Mouse (Mus musculus) retina, embryonic 14.5 days (tissue): ENCODE measurements around the gene Mta2.
"Not testable (repeated sequence)": the region's sequence is repeated elsewhere in the genome, so short reads cannot be mapped to it uniquely, and the experiment has no call there.

Source experiments
- DNase-seq: peaks from one replicate; pipeline ENCODE4 v3.0.0-alpha.2; 2015; ENCODE audit warnings: low spot score

Gene Mta2

DNA sequence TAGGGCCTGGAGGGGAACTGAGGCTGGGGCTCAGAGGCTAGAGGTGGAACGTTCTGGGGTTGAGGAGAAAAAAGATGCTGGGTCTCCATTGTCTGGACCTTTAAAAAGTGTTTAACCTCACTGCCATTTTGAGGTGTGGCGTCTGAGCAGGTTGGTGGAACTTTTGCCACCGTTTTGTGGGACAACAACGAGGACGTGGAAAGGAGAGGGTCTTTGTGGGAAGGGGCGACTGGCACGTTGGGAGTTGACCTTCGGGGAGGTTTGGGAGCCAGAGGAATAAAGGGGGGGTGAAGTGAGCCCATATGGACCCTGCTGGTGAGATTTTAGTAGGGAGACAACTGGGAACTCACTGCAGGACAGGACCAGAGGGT, 25.7 kb downstream of the Mta2 start:
- no peak for DNase-seq

DNA sequence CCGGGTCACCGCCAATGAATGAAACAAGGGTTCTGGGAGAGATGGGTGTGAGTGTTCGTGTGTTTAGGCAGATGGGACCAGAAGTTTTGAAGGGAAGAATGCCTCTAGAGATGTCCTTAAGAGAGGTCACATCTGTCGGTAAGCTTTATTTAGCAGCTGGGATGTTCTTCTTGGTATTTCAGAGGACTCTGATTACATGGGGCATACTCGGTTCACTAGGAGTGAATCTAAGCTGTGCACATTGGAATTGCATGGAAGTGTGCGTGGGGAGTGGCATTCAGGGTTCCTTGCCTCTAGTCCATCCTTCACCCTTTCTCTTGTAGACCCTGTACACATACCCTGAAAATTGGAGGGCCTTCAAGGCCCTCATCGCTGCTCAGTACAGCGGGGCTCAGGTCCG, 26.2 kb downstream of the Mta2 start:
- DNase-seq, result no peak

DNA sequence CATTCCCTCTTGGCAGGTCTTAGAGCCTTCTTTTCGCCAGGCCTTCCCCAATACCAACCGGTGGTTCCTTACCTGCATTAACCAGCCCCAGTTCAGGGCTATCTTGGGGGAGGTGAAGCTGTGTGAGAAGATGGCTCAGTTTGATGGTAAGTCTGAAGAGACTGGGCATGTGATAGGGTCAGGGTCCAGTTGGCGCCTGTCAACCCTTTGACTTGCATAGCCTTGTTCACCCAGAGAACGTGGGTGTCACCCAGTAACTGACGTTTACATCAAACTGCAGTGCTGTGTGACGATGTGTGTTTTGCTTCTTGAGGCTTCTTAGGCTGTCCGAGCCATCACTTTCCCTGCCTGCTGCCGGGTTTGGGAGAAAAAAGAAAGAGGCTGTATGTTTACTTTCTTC, 30.8 kb downstream of the Mta2 start:
- DNase-seq, result not testable (repeated sequence)

DNA sequence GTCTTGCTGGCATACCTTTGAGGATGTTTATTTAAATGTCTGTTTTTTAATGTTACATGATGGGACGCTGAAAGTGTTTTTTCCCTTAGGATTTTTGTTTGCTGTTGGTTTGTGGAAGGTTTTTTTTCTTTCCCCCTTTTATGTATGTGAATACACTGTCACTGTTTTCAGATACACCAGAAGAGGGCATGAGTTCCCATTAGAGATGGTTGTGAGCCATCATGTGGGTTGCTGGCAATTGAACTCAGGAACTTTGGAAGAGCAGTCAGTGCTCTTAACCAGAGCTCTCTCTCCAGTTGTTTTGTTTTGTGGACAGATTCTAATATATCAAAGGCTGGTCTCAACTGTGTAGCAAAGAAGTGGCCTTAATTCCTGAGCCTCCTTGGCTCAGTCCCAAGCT, 33.0 kb downstream of the Mta2 start:
- no peak for DNase-seq

DNA sequence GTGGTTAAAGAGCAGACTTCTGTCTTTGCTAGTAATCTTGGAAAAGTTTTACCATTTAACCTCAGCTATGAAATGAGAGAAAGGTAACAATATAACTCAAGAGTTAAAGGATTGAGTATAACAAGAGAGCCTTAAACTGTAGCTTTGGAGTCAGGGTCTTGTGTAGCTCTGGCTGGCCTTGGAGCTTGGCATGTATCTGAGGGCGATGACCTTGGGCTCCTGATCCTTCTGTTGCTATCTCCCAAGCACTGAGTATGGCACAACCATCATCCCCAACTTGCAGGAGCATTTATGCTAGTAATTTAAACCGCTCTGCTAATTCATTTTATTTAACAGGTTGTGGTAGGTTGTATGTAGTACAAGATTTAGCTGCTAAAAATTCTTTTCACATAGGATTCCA, 33.8 kb downstream of the Mta2 start:
- no peak for DNase-seq

DNA sequence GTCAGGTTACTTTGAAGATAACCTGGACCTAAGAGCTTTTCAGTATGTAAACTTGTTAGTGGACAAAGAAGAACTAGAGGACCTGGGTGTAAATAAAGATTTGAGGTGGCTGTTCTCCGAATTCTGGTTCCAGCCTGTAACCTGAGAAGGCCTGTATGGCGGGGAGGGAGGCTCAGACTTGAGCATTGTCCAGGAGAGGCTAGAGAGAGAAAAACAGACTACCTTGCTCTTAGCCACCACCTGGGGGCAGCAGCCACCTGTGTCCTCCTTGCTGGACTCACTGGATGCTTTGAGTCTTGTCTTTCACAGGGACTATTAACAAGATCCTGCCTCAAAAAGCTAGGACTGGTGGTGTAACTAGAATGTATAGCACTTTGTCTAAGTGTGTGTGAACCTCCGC, 34.9 kb downstream of the Mta2 start:
- DNase-seq, result peak; percentile 76

DNA sequence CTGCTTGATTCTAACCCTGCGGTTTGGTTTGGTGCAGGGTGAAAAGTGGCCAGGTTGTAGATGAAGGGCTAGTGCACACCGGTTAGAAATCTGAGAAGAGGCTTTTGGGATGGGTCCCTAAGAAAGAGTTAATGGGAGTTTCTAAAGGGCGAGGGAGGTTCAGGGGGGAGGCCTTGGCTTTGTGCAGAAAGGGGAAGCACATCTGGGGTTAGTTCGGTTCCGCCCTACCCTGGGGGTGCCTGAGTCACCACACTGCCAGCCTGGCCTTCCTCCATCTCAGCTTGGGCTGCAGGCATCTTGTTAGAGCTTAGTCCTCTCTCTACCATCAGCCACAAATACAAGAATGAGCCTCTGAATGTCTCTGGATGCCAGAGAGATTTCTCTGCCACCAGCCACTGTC, 39.1 kb downstream of the Mta2 start:
- no peak for DNase-seq

DNA sequence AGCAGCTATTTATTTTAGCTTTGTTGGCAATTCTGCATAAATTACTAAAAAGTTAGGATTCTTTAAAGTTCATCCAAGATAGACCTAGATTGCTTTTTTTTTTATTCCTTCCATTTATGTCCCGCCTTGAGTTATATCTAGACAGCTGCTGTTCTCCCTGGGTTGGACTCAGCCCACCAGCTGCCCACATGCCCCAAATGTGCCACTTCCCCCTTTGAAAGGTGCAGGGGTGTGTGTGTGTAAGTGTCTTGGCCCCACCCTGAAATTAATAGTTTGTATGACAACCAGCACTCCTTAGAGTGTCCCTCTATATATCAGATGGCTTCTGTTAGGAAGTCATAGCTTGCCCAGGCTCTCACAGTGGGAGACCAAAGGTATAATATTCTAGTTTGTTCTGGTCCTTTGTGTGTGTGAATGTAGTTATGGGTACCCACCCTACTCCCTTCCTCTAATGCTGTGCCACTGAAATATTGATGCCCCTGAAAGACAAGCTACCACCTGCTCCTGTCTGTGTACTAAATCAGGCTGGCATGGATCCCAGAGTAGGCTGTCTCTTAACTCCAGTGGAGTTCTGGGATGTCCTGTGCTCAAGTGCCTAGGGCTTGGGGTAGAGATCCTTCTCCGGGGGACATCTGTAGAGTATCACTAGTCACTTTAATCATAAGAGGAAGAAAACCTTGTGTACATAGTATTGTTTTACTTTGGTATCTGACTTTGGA, 39.9 kb downstream of the Mta2 start:
- no peak for DNase-seq

DNA sequence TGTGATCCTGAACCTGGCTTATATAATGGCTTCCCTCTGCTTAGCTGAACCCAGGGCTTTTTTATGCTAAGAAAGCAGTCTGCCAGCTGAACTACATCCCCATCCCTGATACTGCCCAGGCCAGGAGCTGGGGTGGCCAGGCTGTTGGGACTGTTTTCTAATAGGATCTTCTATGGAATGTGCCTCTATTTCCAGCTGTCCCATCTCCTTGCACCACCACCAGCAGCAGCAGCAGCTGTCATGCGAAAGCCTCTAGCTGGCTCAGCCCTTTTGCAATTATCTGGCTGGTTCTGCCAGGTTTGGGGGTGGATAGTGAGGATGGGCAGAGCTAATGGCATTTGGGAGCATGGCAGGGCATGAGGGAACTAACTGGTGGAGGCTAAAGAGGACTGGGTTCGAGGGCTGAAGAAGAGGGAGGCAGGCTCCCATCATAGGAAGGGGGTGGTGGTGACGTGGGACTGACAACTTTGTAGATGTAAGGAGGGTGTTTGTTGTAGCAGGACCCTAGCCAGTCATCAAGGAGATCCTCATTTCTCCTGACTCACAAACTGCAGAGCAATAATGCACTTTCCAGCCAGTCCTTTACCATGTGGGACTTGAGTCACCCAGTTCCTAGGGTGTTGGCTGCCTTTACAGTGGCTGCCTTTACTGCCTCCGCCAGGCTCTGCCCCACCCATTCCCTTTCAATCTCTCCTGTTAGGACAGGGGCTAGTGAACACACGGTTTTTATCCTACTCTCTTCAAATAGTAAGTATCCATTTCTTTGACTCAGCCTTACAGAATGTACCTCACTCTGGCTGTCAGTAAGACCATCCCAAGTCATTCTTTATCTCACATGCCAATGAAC, 40.9 kb downstream of the Mta2 start:
- DNase-seq, result no peak

DNA sequence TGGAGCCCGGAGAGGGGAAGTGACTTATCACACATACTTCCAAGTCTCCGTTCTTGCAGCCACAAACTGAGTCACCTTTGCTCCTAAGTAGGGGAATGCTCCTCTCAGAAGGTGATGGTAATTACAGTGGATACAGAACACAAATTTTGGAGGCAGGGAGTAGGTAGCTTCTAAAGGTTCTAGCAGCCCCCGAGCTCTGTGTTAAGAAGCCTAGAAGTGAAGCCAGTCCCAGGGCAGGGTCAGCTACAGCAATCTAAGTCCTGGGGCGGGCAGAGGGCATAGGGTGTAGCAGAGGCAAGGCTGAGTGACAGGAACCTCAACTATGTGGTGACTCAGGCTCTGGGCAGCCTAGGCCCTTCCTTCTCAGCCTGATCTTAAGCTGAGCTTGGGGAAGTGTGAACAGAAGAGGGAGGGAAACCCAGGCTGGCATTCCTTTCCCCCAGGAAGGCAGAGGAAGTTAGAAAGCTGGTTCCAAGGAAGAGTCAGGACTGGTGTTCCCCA, 41.5 kb downstream of the Mta2 start:
- no peak for DNase-seq

DNA sequence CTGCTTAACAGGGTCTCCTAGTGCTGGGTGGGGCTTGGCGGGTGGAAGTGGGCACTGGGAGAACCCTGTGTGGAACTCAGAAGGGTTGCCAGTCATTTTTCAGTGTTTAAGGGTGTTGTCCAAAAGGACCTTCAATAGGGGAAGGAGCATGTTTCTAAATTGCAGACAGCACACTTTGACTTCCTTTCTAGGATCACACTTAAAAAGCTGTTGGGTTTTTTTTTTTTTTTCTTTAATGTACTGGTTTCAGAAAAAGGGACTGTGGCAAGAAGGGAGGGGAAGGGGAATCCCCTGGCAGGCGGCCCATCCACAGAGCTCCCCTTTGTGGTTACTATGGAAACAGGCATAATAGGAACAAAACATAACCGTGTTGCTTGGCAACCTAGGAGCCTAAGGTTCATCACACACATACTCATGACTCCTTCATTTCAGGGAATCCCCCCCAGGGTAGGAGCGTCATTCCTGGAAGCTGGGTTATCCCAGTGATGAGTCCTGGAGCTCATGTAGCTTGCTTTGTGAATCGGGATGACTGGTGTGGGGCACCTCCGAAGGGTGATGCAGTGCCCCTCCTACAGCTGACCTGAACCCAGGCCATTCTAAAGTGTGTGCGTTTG, 42.7 kb downstream of the Mta2 start:
- DNase-seq, result peak; percentile 81

DNA sequence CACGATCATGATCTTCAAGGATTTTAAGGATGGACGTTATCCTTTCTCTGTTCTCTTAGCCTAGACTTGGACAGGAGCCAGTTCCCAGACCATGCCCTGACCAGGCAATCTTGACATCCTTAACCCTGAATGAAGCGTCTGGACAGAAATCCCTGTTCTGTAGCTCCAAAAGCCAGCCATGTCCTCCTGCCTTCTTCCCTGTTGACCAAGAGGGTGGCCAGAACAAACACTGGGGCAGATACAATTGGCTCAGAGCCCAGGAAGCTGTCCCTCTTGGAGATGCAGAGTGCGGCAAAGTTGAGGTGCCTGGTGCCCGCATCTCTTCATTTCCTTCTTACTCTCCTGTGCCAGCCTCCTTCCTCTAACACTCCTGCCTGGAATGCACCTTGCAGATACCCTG, 44.2 kb downstream of the Mta2 start:
- DNase-seq, result no peak

DNA sequence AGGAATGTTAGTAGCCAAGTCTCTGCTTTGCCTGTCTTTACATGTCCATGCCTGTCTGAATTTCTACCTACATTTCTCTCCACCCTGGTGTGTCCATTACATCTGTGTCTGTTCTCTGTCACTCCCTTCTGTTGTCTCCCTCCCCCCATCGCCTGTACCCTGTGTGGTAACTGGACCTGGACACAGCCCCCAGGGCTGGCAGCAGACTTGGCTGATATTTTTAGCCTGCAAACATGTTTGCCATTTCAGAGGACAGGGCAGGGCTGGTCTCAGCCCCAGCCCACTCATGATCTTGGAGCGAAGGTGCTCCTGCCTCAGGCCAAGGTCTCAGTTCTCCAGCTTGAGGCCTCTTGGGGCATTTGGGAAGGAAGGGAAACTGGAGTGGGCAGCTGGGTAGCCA, 46.1 kb downstream of the Mta2 start:
- DNase-seq, result no peak

DNA sequence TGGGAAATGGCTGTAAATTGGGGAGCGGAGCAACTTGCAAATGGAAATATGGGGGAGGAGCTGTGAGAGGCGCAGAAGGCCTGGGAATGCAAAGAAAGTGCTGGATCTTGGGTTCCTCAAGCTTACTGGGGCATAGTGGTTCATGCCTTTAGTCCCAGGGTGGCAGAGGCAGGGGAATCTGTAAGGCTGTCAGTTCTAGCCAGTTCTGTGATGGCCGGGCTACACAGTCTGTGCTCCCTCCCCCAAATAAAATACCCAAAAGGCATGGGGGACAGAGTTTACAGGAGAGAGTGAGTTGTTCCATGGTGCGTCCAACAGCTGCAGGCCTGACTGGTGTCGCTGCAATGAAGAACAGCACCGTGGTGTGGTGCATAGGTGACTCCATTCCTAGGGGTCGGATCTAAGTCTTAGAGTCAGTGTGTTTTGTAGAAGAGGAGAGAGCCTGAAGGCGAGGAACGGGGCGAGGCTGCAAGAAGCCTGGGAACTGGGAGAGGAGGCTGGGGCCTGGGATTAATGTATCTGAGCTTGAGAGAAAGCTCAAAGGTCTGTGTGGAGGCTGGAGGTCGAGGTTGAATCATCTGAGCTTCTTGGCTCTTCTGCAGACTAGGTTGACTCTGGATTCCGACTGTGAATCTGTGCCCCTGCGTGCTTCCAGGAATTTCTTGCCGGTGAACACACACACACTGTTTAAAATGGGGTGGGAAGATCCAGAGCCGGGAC, 46.8 kb downstream of the Mta2 start:
- no peak for DNase-seq

DNA sequence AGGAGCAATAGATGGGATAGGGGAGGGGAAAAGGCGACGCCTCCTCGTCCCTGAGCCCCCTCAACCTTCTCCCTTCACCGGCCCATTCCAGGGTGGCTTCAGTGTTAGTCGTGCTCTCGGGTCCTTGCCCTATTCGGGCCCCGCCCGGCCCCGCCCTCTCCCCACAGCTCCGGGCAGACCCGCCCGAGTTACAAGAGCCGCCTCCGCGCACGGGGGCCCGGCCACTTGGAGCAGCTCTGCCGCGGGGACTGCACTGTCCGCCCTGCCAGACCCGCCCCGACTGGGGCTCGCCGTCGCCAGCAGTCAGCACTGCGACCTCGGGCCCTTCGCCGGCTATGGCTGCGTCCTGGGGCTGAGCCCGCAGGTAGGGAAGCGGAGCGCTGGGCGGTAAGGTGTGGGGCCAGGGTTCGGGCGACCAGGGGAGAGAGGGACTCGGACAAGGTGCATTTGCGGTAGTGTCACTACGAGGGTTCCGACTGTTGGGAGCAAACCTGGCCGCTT, 47.4 kb downstream of the Mta2 start, which contains the start of gene Ahnak:
TSS of gene Ahnak (plus strand) at position 219 of the 501 bp plus-strand sequence.
- peak; percentile 53 for DNase-seq

DNA sequence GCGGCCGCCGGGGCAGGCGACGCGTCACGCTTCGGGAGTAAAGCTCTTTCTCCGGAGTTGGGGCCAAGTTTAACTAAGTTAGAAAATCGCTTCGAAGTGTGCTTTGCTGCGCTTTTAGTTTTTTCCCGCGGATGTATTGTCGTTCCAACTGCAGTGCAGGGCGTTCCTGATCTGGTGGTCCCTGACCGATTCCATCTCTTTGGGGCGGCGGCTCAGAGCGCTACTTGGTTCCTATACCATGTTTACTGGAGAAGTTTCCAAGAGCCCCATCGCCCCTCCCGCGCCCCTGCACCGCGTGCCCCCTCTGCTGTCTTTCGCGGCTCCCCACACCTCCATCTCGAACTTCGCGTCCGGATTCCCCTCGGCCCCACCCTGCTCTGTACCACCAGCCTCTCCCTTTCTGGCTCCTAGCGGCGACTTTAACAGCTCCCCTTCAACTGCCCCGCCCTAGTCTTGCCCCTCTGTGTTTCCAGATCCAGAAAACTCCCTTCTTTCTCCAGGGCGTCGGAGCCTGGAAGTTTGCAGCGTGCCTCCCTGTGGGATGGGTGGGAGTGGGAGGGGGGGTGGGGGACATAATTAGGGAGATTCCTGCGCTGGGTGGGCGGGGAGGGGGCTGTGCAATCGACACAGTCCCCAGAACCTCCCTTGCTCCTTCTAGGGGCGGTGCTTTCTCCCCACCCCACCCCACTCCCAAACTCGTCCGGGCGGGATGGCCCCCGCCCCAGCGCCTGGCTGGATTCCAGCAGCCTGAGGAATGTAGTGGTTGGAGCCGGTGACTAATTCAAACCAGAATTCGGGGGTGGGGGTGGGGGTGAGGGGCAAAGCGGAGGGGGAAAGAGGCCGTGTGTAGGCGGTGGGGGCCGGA, 48.1 kb downstream of the Mta2 start:
- peak; percentile 44 for DNase-seq

DNA sequence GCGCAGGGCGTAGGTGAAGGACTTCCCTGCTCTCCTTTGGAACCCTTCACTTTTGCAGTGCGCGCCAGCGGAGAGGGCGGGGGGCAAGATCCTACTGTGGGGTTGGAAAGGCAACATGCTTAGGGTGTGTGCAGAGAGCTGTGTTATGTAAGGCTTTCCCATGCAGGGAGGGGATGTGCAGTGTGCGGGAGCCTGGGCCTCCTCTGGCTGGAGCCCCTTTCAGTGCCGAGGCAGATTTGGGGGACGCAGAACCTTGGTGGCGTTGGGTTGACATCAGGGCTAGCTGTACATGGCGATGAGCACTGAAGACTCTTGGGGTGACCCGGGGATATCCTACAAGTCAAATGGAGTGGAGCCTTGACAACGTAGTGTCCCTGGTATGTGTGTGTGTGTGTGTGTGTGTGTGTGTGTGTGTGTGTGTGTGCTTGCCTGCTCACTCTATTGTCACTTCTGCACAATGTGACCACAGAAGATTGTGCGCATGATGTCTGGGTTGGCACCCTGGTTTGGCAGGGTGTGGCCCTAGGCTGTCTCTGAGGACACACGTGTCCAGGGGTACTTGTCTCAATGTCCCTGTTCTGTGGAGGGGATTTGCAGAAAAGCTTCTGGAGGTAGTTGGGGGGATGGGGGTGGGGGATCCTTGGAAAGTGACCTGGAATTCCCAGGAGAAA, 48.9 kb downstream of the Mta2 start:
- no peak for DNase-seq

DNA sequence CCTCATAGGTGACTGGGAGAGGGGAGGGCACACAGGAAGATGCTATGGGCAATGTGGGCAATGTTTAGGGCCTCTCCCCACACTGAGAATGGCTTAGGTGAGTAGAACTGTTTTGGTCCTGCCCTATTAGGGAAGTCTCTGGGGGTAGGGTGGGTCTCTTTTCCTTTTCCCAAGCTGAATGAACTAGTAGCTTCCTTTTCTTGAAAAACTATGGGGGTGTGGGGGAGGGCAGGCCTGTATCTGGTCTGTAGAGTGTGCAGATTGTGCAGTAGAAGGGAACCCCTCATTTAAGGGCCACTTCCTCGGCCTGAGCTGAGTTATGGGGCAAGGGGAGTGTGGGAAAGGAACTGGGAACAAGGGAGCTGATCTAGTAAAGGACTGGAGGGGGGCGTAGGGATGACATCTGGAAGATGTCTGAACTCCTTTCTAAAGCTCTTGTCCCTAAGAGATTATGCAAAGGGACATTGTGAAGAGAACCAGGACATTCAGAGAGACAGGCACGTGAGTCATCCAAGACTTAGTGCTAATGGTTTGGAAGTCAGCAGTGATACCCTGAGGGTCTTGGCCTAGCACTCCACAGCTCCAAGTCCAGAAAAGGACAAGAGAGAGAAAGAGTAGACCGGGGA, 49.7 kb downstream of the Mta2 start:
- DNase-seq, result no peak

DNA sequence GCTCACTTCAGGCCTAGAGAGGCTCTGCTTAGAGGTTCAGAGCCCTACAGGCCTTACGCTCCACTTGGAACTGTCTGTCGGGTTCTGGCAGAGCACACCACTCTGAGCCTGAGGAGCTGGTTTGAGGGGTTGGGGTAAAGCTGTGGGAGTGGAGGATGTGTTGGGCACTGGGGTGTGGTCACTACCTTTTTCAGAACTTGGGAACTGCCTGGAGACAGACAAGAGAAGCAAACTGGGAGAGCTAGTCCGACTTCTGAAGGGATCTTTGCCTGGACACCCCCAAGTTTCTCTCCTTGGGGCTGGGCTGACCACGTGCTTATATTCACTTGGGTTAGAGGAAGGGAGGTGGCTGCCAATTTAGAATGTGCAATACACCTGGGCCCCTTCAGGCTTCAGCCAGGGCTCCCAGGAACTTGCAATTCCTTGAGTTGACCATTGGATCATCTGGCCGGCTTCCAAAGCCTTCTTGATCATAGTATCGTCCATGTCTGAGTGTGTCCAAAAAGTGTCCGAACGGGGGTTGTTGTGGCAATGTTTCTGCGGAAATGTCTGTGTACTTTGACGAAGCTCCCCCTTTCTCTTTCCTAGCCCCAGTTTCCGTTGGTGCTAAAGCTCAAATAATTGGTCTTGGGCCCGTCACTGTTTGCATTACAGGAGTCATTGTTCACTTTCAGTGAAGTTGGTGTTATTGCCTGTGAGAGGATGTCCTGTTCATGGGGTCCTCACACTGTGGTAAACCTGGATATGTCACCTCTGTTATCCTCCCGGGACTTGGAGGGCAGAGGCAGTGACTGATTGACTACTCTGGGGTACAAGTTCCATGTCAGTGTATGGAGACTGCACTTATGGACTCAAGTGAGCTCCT, 50.4 kb downstream of the Mta2 start:
- no peak for DNase-seq
